Mouse (Mus musculus) testis, postnatal 10 days (tissue): ENCODE measurements around the gene Hspa13.

Experiments
- DNase-seq: peaks from one replicate; pipeline ENCODE4 v3.0.0; 2021; ENCODE audit warnings: low spot score

Hspa13 gene

DNA sequence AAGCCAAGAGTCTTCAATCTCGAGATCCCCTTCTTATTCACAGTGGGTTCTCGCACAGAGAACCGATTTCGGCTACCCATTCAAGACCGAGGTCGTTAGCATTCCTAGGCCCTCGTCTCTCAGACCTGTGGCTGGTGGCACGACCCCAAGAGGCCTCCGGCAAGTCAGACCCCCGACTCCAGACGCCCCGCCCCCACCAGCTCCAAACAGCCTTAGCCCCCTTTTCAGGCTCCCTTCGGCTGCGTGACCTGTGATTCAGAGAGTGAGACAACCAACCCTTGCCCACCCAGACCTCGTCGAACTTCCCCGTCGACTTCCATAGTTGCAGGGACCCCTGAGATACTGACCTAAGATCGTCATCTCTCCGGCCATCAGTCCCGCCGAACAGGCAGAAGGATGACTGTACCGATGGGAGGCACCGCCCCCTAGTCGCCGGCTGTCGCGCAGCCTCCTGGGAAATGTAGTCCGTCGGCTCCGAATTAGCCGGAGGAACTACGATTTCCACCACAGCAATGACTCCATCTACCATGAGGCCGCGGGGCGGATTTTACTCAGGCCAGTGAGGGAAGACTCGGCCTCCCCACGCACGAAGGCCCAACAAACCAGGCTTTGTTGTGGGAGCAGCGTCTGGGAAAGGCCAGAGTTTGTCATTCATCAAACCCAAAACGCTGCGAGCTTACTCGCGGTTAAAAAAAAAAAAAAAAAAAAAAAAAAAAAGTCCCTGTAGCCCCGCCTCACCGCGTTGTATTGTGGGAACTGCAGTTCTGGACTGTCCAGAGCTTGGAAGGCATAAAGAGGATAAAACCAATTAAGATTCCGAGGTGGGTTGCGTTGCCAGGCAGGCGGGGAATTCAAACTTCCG lies at the start of gene Hspa13:
Gene Hspa13 (minus strand): TSS at position 717 of the 862 bp plus-strand sequence.
- peak; percentile 96 for DNase-seq

DNA sequence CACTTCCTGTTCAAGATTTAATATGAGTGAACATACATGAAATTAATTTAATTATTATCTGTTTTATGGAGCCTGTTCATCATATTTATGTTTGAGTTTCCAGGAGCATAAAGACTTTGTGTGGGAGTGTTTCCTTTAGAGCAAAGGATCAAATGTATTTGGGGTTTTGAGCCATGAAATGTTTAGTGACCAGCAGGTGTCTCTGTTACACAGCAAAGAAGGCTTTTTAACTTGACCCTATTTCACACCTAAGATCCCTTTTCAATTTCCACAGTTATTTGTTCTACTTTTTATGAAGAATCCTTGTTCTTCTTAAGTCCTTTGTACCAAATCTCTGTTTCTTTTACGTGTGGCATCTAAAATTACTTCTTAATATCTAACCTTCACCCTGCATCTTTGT lies 12.4 kb upstream of the Hspa13 start:
- no peak for DNase-seq

GRCm38 (mm10) chr16:75773222-75773621 lies 6.3 kb upstream of the Hspa13 start:
- no peak for DNase-seq

DNA sequence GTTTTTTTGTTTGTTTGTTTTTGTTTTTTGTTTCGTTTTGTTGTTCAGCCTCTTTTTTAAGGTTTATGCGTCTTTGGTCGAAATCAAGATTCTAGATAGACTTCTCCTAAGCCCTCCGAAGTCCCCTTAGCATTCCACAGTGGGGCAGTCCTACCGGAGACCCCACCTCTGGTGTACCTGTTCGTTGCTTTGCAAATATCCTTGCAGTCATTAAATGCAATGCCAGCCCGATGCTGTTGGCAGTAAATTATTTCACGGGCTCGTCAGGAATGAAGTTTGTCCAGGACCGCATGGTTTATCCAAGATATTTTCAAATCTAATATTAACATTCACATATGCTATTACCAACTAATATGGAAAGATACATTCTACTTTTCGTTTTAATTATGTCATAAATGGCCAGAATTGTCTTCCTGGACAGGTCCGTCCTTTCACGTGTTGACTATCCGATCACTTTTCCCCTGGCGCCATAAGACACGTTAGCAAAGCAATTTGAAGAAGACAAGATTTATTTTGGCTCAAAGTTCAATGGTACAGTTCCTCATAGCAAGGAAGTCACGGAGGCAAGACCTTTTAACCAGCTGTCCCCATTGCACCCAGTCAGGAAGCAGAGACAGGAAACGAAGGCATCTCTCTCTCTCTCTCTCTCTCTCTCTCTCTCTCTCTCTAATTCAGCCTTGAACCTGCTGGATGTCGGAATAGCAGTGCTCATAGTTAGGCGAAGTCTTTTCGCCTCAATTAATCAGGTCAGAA lies 522 bp upstream of the Hspa13 start:
- no peak for DNase-seq

DNA sequence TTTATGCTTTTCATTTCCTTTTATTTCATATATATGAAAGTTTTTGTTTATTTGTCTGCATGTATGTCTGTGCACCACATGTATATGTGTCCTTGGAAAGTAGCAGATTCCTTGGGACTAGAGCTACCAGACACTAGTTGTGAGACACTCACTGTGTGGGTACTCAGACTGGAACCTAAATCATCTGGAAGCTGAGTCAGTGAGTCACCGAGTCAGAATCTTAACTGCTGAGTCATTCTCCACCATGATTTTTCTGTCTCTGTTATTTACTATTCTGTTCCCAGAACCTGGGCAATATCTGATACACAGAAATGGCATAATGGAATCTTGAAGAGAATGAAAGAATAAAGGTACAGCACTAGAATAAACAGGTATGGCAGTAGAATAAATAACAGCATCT lies 14.0 kb downstream of the Hspa13 start:
- DNase-seq, result no peak

DNA sequence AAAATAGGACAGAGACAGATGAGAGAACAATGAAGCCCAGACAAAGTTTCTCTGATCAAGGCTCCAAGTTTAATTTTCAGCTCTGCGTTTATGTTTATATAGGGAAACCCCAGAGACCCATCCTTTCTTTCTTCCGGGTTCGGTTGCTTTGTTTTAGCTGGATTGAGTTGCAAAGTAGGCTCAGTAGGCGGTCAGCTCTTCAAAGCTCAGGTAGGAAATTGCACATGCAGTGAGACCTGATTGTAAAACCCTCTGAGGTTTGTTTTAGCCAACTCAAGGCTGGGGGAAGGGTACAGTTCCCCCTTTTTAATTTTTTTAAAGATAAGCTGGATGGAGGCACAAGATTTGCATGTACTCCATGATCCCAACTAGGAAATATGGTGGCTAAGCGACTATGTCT lies 16.8 kb downstream of the Hspa13 start:
- DNase-seq, result no peak

DNA sequence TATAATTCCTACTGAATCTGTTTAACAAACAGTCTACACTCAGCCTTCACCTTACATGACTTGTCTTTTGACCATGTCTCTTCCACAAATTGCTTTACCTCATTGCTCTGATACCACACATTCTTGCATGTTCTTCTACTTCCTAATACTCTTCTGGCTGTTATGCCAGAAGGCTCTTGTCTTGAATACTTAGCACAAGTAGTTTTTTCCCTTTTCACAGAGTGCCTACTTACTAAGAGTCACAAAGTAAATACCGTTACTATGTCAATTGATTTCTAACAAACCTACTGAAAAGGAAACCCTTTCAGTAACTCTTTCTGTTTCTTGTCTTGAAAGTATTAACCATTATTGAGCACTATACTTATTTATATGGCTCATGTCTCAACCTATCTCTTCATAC lies 18.0 kb downstream of the Hspa13 start:
- no peak for DNase-seq

GRCm38 (mm10) chr16:75744014-75744413 lies 22.9 kb downstream of the Hspa13 start:
- DNase-seq, result no peak

DNA sequence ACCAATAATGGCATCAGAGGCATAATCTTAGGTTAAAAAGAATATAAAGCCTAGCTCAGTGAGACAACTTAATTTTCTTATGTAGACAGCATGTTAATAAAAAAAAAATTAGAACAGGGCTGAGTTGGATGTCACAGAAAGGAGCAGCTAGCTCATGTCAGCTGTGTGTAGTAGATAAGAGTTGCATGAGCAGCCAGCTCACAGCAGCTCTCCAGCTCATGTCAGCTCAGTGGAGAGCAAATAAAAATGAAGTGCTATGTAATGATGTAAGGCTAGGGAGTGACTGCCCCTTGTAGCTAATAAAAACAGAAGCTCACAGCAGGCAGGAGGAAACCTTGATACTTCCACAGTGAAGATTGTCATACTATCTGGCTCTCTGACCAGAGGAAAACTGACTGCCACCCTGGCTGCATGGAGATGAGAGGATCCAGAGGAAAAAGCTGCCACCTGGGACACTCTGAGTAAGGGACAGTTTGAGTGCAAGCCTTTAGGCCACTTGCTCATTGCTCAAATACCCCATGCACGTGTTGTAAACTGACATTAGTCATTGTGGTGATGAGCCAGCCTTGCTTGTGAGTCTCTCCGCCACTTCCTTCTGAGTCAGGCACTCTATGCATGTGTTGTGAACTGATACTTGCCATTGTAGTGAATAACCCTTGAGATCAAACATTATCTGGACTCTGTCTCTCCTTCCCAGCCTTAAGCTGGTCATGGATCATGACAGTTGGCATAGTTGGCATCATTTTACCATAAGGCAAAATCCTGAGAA lies 49.3 kb downstream of the Hspa13 start:
- no peak for DNase-seq

GRCm38 (mm10) chr16:75696176-75696575 lies 70.7 kb downstream of the Hspa13 start:
- DNase-seq, result peak; percentile 52
